Mouse (Mus musculus) intestine, postnatal 0 days (tissue): ENCODE data around the gene Prr18. TPM values are rescaled to one million over a fixed set of nuclear protein-coding genes. Genes with fewer than 3 reads are reported as not detected.
"Not testable (repeated sequence)": the region's sequence is repeated elsewhere in the genome, so short reads cannot be mapped to it uniquely, and the experiment has no call there.

Experiments
- ATAC-seq: fragments of 200-750 bp; cut with Nextera tagmentation; 2 replicates; pipeline ENCODE4 v1.8.0; 2017; ENCODE audit warnings: mild to moderate bottlenecking, moderate TSS enrichment, moderate library complexity
- H3K27ac ChIP-seq: fragments of 300-500 bp; sonication (generic); 2 replicates; pipeline ENCODE4 v1.5.1; 2014; ENCODE audit warnings: mild to moderate bottlenecking, low read depth, low read length, moderate library complexity
- H3K27me3 ChIP-seq: fragments of 300-500 bp; sonication (generic); replicated peaks from 2 replicates; pipeline ENCODE4 v1.6.1; 2014; ENCODE audit warnings: low read length, mixed read lengths; ENCODE audit not compliant: control insufficient read depth, insufficient read depth
- H3K36me3 ChIP-seq: fragments of 300-500 bp; sonication (generic); 2 replicates; pipeline ENCODE4 v1.6.1; 2014; ENCODE audit warnings: mild to moderate bottlenecking, moderate library complexity; ENCODE audit not compliant: control insufficient read depth, insufficient read depth
- H3K4me1 ChIP-seq: fragments of 300-500 bp; sonication (generic); replicated peaks from 2 replicates; pipeline ENCODE4 v1.6.1; 2014; ENCODE audit warnings: antibody characterized with exemption, low read length, mixed read lengths; ENCODE audit not compliant: control insufficient read depth, insufficient read depth
- H3K4me2 ChIP-seq: fragments of 300-500 bp; sonication (generic); replicated peaks from 2 replicates; pipeline ENCODE4 v1.6.1; 2014; ENCODE audit warnings: low read depth, mild to moderate bottlenecking, moderate library complexity
- H3K4me3 ChIP-seq: fragments of 300-500 bp; sonication (generic); 2 replicates; pipeline ENCODE4 v1.5.1; 2014; ENCODE audit warnings: low read depth, low read length
- H3K9ac ChIP-seq: fragments of 300-500 bp; sonication (generic); 2 replicates; pipeline ENCODE4 v1.6.1; 2014; ENCODE audit warnings: mild to moderate bottlenecking, low read depth, low read length
- H3K9me3 ChIP-seq: fragments of 300-500 bp; sonication (generic); 2 replicates; pipeline ENCODE4 v1.6.1; 2016; ENCODE audit warnings: mixed run types; ENCODE audit not compliant: control insufficient read depth
- CTCF ChIP-seq: sonication (generic); IDR thresholded peaks from 2 replicates; pipeline ENCODE4 v1.5.1; 2016; ENCODE audit warnings: low read depth, mild to moderate bottlenecking, control low read depth, antibody characterized with exemption, moderate library complexity
- WGBS: fragments of 180-500 bp; shearing (Covaris S2); extraction: QIAGEN DNeasy Blood & Tissue Kit; methylation state at CpG from one replicate; pipeline ENCODE4 v1.1.7; 2014; 5-methylcytosine and 5-hydroxymethylcytosine counted together
- polyA plus RNA-seq: library from polyadenylated mRNA; unstranded; fragments of >200 nt; fragmentation: Nextera tagmentation; extraction: Ambion mirVana; gene quantifications from 2 replicates; pipeline ENCODE4 v1.2.1, GENCODE M21; 2015

The Prr18 gene
- polyA plus RNA-seq, 1 experiment from 2014 or later, result 0.35 TPM

- H3K9me3 ChIP-seq, result no peaks in the 10 kb centered on the region
- H3K4me3 ChIP-seq, result peak within 1 kb of the TSS; percentile 90
- no peaks in the 10 kb centered on the region for H3K27me3 ChIP-seq
- peak within 1 kb of the TSS; percentile 75 for H3K4me2 ChIP-seq
- peak within 1 kb of the TSS; percentile 54; the same call in 1 of the 2 replicates for H3K27ac ChIP-seq
- ATAC-seq, result peak; percentile 89
- 0 out of 2 replicates have a peak, but pooled peaks have one; percentile 5 for TF ChIP-seq CTCF
- peak within 1 kb of the TSS; percentile 75 for H3K9ac ChIP-seq
- H3K4me1 ChIP-seq, result peaks cover 4% of the 10 kb centered on the region; the same call in 1 of the 2 replicates
- H3K36me3 ChIP-seq, result no peaks in the 10 kb centered on the region; the same call in 1 of the 2 replicates
- 1% methylated on average over 54 of the region's 54 CpGs for WGBS
Observed at GRCm38 (mm10) chr17:8310838-8311614, 26.2 kb upstream of the Prr18 start, which contains the start of gene Sft2d1. Sft2d1 (plus strand) TSS chr17:8311102.

GRCm38 (mm10) chr17:8311751-8312150, 25.5 kb upstream of the Prr18 start:
- H3K4me3 ChIP-seq, result peak overlapping the region; percentile 90
- no peaks in the 10 kb centered on the region for H3K9me3 ChIP-seq
- no peak for TF ChIP-seq CTCF
- peak overlapping the region; percentile 54; the same call in 1 of the 2 replicates for H3K27ac ChIP-seq
- H3K27me3 ChIP-seq, result no peaks in the 10 kb centered on the region
- H3K4me1 ChIP-seq, result peaks cover 4% of the 10 kb centered on the region; the same call in 1 of the 2 replicates
- ATAC-seq, result no peak
- peak overlapping the region; percentile 75 for H3K4me2 ChIP-seq
- H3K9ac ChIP-seq, result peak overlapping the region; percentile 75
- no peaks in the 10 kb centered on the region; the same call in 1 of the 2 replicates for H3K36me3 ChIP-seq
- WGBS, result 36% methylated on average over 3 of the region's 3 CpGs

GRCm38 (mm10) chr17:8313976-8314375, 23.3 kb upstream of the Prr18 start:
- Histone ChIP-seq H3K4me1 (peaks cover 4% of the 10 kb centered on the region; the same call in 1 of the 2 replicates), H3K27me3 (no peaks in the 10 kb centered on the region), H3K4me2 (no peak overlapping the region), H3K36me3 (no peaks in the 10 kb centered on the region; the same call in 1 of the 2 replicates), H3K9me3 (no peaks in the 10 kb centered on the region), H3K4me3 (no peak overlapping the region), H3K27ac (no peak overlapping the region), H3K9ac (no peak overlapping the region)
- no peak for TF ChIP-seq CTCF
- WGBS, result 65% methylated on average over 3 of the region's 3 CpGs
- ATAC-seq, result no peak

- WGBS, result 53% methylated on average over 1 of the region's 1 CpGs
- no peaks in the 10 kb centered on the region for H3K27me3 ChIP-seq
- H3K36me3 ChIP-seq, result no peaks in the 10 kb centered on the region; the same call in 1 of the 2 replicates
- peak; percentile 75 for TF ChIP-seq CTCF
- peaks cover 4% of the 10 kb centered on the region; the same call in 1 of the 2 replicates for H3K4me1 ChIP-seq
- H3K27ac ChIP-seq, result no peak overlapping the region
- no peak overlapping the region for H3K9ac ChIP-seq
- H3K4me3 ChIP-seq, result no peak overlapping the region
- ATAC-seq, result no peak; the same call in 1 of the 2 replicates
- no peak overlapping the region for H3K4me2 ChIP-seq
- no peaks in the 10 kb centered on the region for H3K9me3 ChIP-seq
Observed at GRCm38 (mm10) chr17:8316251-8316650, 21.0 kb upstream of the Prr18 start.

- H3K9ac ChIP-seq, H3K9me3 ChIP-seq, H3K4me2 ChIP-seq, H3K4me3 ChIP-seq, H3K27ac ChIP-seq, ATAC-seq, H3K27me3 ChIP-seq, H3K4me1 ChIP-seq: not testable (repeated sequence)
- 94% methylated on average over 10 of the region's 11 CpGs for WGBS
- peaks cover 27% of the 10 kb centered on the region for H3K36me3 ChIP-seq
Observed at GRCm38 (mm10) chr17:8326877-8327276, 10.4 kb upstream of the Prr18 start.

- Histone ChIP-seq H3K4me1 (no peaks in the 10 kb centered on the region), H3K27ac (no peak overlapping the region), H3K9ac (no peak overlapping the region), H3K4me3 (no peak overlapping the region), H3K4me2 (no peak overlapping the region), H3K27me3 (no peaks in the 10 kb centered on the region), H3K9me3 (no peaks in the 10 kb centered on the region), H3K36me3 (peaks cover 25% of the 10 kb centered on the region)
- TF ChIP-seq CTCF, result peak; percentile 58
- 66% methylated on average over 7 of the region's 7 CpGs for WGBS
- peak; percentile 47 for ATAC-seq
Observed at GRCm38 (mm10) chr17:8328511-8329174, 8.6 kb upstream of the Prr18 start.
